Mouse (Mus musculus) right cerebral cortex, postnatal 10 days (tissue): ENCODE results near the gene Dus1l.
"Not testable (repeated sequence)": the region's sequence is repeated elsewhere in the genome, so short reads cannot be mapped to it uniquely, and the experiment has no call there.

Experiments
- DNase-seq, 2 experiments: peaks; one replicate each; pipeline ENCODE4 v3.0.0; 2021; ENCODE audit warnings: low spot score in 2 of 2

Gene Dus1l

GRCm38 (mm10) chr11:120795756-120796613 is at the start of gene Dus1l:
Dus1l (minus strand) TSS chr11:120796403.
- DNase-seq: peak; percentile 96 to 98

- DNase-seq: no peak
These were observed 48.1 kb upstream of the Dus1l start for GRCm38 (mm10) chr11:120844329-120844728.

GRCm38 (mm10) chr11:120833555-120834280 is 37.5 kb upstream of the Dus1l start:
- DNase-seq: peak; percentile 48 to 68

DNA sequence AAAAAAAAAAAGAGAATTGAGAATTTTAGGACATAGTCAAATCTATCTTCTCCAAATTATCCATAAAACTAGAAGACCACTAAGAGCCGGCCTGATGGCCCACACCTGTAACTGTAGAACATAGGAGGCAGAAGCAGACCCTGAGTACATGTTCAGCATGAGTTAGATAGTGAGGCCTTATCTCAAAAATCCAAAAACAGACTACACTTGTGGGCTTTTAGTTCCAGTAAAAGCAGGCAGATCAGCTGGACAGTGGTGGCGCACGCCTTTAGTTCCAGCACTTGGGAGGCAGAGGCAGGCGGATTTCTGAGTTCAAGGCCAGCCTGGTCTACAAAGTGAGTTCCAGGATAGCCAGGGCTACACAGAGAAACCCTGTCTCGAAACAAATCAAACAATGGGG is 36.8 kb upstream of the Dus1l start:
- not testable (repeated sequence) for DNase-seq

- DNase-seq: no peak
These were observed 35.6 kb upstream of the Dus1l start for GRCm38 (mm10) chr11:120831659-120832440.

- DNase-seq: no peak
These were observed 34.5 kb upstream of the Dus1l start for GRCm38 (mm10) chr11:120830686-120831085.

GRCm38 (mm10) chr11:120829757-120830532 is 33.7 kb upstream of the Dus1l start:
- DNase-seq: peak in 1 of 2 experiments; percentile 12

DNA sequence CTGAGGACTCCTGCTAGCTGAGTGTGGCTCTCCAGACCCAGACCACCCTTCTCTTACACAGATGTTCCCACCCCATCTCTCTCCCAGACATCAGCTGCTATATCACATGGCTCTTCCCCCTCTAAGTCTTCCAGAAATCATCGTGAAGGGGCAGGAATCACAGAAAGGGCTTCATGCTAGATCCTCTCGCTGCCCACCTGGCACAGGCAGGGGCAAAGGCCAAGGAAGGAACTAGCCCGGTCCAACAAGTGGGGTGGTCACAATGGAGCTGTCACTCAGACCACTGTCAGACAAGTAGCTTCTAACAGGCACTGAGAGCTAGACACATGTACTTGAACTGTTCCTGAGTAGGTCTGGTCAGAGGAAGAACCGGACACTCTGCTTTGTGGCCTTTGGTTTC is 32.2 kb upstream of the Dus1l start:
- peak in 1 of 2 experiments; percentile 19 for DNase-seq

DNA sequence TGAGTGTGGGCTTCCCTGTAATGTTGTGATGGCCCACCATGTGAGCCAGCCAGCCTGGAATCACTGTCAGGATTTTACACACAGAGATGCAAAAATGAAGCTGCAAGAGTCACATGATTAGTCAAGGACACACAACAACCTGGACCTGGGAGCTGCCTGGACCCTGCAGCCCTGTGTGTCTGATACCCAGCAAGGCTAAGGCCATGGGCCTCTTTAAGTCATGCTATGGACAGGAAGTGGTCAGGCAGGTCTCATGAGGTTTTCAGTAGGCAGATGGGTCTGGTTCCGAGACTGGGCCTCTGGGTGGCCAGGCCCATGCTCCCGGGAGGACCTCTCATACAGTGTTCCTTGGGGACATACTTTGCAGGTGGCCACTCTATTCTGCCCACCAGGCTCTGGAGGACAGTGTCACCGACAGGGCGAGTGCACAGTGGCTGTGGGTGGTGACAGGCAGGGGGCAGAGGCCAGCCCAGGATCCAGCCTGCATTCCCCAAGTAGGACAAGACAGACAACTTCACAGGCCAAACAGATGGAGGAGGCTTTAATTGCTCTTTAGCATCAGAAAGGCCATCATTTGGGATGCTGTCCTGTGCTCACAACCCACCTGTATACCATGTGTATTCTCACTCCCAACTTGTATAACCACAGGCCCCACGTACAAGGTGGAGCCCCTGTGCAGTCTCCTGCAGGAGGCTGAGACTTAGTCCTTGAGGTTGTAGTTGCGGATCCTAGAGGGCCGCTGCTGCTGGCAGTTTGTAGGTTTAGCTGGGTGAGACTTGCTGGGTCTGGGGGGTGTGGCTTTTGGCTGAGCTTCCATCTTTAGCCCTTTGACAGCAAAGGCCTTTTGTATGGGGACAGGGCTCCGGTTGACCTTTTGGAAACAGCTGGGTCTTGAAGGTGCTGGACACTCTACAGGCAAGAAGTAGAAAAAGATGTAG is 30.1 kb upstream of the Dus1l start:
- DNase-seq: no peak

- peak in 1 of 2 experiments; percentile 56 for DNase-seq
These were observed 29.2 kb upstream of the Dus1l start for GRCm38 (mm10) chr11:120825289-120825863.

DNA sequence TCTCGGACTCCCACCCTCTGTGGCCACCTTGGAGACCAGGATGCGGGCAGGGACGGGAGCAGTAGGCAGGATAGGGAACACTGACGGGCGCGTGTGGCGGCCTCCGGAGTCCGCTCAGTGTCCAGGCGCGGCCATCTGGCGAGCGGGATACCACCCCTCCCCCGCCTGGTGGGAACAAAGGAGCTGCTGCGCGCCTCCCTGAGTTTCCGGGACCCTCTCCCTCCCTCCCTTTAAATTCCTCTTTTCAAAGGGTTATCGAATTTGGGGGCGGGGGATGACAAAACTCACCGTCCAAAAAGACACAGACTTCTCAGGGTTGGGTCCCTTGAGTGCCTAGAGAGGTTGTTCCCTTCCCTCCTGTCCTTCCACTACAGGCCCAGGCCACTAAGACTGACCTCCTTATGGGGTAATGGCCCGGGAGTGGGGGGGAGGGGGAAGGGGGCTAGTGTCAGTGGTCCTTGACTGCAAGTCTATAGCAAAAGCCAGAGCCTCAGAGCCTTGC is 28.6 kb upstream of the Dus1l start:
- DNase-seq: no peak

- peak; percentile 99 for DNase-seq
These were observed 28.0 kb upstream of the Dus1l start, which contains the start of gene Fasn for GRCm38 (mm10) chr11:120823956-120824786. Fasn (minus strand) TSS chr11:120824547.

- peak; percentile 80 to 84 for DNase-seq
These were observed 27.3 kb upstream of the Dus1l start for GRCm38 (mm10) chr11:120823551-120823947.

GRCm38 (mm10) chr11:120822831-120823550 is 26.8 kb upstream of the Dus1l start:
- DNase-seq: peak in 1 of 2 experiments; percentile 27

- peak in 1 of 2 experiments; percentile 32 for DNase-seq
These were observed 26.1 kb upstream of the Dus1l start for GRCm38 (mm10) chr11:120822321-120822720.

GRCm38 (mm10) chr11:120821076-120821922 is 25.1 kb upstream of the Dus1l start:
- peak; percentile 46 to 49 for DNase-seq

GRCm38 (mm10) chr11:120820546-120820945 is 24.3 kb upstream of the Dus1l start:
- peak; percentile 46 to 49 for DNase-seq
